Mouse (Mus musculus): ENCODE results near the gene St3gal3.

The St3gal3 gene

DNA sequence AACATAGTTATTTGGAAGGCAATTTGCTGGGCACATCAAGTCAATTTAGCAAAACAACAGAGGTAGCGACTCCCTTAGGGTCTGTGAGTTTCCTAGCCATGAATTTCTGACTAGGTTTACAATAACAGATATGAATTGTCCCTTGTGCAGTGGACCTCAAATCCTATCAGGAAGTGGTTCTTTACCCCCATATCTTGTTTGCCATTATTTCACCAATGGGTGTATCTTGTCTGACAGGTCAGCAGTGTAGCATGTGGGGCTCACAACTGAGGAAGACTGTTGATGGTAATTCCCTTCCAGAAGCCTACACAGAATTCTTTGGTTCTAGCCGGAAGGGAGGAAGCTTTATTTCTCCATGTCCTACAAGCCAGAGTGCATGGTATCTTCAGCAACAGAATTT lies 213.4 kb downstream of the St3gal3 start:
- no peak for DNase-seq

DNA sequence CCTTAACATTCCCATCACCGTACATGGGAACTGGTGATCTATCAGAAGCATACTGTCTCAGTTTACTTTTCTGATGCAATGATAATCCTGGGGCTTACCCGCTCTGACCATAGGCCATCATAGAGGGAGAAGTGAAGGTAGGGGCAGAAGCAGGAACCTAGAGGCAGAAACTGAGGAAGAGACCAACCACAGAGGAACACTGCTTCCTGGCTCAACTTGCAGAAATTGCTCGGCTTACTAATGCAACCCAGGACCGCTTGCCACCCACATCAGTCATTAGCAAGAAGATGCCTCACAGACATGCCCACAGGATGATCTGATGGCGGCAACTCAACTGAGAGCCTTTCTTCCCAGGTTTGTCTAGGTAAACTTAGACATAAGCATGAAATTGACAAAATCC lies 216.0 kb downstream of the St3gal3 start:
- DNase-seq, result no peak

DNA sequence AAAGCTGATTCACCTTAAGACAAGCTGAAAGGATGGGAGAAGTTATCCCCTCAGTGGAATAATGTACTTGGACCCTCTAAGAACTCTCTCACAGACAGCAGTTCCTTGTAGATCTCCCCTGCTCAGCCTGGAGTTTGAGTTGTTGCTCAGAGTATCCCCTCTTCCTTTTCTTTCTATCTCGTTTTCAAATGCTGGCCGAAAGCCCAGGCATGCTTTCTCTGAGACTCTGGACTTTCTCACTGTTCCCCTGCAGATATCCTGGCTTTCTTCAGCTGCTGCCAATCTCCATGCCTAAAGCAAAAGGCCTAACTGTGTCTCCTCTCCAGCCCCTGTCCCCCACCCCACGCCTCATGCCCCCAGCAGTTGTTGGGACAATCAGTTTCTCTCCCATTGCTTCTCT lies 216.5 kb downstream of the St3gal3 start:
- no peak for DNase-seq

DNA sequence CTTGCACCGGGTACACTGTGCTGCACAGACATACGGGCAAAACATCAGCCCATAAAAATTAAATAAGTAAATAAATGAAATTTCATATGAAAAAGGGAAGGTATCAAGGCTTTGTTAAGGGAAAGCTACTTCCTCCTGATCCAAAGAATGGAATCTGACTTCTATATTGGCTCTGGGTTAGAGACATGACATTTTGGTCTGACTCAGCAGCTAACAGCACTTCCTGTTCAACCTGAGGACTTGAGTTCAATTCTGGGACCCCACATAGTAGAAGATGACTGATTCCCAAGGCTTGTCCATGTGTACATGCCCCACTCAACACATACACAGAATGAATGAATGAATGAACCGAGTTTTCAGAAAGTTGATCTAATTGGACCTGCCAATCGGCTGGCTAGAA lies 216.9 kb downstream of the St3gal3 start:
- DNase-seq, result no peak

DNA sequence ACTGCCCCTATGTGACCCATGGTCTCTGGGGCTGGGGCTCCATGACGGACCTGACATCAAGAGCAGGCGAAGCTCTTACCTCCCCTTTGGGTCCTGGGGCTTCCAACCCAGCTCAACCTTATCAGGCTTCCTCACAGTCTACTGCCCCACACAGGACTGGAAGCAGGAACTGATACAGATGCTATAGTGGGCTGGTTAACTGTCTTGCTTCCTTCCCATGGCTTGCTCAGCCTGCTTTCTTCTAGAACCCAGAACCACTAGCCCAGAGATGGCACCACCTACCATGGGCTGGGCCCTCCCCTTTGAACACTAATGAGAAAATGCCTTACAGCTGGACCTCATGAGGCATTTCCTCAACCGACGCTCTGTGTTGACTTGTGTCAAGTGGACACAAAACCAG lies 217.3 kb downstream of the St3gal3 start:
- DNase-seq, result no peak

DNA sequence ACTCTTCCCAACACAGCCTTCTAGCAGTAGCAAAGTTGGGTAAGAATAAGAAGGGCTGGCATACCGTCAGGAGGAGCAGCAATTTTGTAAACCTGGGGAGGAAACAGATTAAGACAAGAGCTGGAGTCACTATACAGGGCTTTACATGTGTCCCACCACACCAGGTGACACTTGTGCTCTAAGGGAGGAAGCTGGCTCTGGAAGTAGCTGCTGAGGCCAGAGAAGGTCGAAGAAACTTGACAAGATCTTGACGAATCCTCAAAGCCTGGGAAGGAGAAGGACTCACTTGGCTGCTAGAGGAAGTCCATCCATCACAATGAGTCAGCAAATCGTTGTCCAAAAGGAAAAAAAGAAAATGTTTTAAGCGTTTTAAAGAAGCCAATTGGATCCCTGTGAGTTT lies 218.3 kb downstream of the St3gal3 start:
- no peak for DNase-seq

DNA sequence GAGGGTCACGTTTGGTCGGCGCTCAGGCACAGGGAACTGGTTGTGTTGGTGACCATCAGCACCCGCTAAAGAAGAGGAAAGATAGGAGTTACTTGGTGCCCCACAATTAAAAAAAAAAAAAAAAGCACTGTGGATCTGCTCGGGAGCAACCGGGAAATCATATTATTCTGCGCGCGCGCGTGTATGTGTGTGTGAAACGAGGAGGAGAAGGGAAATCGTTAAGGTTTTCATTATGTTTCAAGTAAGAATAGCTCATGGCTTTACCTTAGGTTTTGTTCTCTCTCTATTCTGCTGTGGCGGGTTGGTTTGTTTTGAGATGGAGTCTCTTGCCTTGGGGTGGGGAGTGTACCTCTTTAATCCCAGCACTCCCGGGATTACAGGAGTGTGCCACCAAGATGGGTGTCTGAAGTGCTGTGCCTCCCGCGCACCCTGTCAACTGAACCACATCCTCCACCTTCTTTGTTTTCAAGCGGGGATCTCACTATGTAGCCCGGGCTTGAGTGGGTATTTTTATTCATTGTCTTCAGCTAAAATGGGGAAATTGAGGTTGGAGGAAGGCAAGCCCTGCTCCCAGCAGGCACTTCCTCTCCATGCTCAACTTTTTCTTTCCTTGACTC lies 219.1 kb downstream of the St3gal3 start:
- DNase-seq, result no peak

DNA sequence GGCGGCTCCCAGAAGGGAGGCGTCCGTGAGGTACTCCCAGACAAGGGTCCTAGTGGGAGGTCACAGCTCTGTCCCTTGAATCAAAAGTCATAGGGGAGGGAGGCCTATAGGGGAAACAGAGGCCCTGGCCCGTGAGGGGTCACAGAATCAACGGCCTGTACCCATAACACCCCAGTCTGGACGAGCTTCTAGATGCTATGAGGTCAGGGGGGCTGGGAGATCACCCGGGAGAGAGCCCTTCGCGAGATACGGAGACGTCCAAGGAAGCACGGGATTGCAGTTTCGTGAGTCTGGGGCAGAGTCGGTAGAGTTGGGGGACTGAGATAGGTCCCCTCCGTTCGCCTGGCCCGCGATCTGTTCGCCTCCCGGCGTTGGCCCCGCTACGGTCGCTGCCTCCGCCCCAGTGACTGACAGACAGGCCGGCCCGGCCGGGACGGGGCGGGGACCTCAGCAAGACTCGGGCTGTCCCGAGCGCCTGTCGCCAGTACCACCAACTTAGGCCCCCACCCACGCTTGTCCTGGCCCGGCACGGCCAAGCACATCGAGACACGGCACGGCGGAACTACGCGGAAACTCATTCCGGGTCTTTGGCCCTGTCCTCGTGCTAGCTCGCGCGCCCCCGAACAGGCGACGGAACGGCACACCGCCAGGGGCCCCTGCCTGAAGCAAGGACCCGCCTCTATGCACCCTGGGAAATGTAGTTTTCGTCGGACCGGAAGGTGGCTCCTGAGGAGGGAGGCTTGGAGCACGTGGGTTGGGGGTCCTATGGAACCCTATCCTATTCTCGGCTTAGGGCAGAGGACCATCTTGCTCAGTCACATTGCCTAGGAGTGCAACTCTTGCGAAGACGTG lies 219.9 kb downstream of the St3gal3 start, which contains the start of gene Ipo13:
Gene Ipo13 (minus strand): TSS at position 409 of the 852 bp plus-strand sequence.
- DNase-seq, result peak; percentile 92

DNA sequence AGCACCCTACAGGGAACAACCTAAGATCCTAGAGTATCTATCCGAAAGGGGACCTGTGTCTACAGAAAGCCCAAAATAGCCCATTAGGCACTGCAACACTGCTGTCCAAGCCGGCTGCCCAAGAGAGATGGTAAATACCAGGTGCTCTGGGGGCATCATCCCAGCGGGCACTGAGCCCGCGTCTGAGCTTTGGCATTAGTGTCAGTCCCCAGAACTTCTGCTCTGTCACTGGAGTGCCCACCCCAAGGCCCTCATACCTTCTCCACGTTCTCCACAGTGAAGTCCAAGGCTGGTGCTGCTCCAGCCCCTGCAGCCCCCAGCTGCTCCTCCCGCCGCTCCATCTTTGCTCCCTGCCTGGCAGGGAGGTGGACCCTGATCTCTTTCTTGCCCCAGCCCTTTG lies 220.7 kb downstream of the St3gal3 start:
- no peak for DNase-seq

DNA sequence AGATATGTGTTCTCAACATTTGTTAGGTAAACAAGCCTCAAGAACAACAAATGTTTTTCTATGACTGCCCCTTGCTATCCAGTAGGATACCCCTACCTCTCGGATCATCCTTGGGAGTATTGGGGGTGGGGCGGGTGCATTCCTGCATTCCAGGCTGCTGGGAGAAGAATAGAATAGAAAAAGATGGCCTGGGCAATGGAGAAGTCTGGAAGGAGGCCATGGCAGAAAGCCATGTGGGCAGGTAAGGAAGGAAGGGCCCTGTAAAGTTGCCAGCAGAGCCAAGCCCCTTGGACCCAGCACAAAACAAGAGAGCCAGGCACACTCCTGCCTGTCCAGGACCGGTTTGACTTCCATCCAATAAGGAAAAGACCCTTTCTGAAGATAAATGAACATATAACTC lies 221.3 kb downstream of the St3gal3 start:
- DNase-seq, result no peak

DNA sequence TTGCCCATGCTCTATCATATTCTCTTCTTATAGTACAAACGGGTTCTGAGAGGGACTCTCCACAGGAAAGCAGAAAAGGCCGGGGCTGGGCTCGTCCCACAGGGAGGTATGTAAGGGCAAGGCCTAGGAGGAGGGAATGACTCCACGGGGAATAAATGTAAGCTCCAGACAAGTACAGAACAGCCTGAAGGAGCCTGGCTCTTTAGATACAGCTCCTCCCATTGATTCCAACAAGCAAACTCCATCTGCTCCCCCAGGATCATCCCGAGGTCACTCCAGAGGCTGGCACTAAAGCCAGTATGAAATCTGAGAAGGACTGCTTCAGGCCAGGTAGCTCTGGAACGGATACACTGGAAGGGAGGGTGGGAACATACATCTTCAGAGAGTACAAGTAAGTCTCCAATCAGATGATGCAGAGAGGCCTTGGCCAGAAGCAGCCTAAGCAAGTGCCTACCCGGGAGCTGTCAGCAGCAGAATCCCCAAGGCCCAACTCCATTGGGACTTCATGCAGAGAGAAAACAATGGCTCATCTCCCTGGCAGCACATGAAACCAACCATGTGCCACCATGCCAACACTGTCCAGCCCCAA lies 221.9 kb downstream of the St3gal3 start:
- DNase-seq, result no peak

DNA sequence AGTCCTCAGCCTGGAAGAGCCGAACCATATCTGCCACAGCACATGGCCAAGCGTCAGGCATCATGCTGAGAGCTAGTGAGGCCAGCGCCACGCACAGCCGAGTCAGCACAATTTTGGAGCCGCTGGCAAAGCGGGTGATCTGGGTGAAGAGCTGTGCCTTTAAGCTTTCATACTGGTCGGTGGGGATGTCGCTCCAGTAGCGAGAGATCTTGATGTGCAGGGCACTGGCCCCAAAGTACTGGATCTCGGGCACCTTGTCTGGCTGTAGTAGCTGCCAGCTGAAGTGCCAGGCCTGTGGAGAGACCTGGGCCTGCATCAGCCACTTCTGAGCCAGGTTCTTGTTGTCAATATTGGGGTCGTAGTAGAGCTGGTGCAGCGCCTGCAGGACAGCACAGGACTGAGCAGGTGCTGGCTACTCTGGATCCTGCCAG lies 222.6 kb downstream of the St3gal3 start:
- no peak for DNase-seq

DNA sequence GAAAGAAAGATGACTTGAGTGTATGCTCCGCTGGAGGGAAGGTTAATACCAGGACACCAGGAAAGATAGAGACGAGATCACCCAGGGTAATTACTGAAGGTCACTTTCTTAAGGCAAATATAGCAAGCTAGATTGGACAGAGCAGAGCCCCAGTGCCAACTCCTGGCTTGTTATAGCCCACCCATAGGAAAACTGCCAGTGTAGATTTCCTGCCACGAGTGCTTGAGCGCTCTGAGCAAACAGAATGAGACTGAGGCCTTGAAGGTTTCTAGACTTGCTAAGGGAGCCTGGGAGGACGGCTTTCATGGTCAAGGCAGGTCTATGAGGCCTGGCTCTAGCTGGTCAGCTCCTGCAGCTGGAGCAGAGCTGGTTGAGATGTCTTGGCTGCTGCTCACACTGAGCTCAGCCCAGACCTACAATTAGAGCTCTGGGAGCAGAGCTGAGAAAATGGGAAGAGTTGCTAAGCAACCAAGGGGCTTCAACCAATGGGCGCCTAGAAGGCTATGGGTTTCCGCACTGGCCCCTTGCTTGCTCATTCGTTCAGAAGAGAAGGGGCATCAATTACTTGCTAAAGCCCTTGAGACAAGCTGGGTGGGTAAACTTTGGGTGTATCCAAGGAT lies 225.8 kb downstream of the St3gal3 start:
- no peak for DNase-seq

DNA sequence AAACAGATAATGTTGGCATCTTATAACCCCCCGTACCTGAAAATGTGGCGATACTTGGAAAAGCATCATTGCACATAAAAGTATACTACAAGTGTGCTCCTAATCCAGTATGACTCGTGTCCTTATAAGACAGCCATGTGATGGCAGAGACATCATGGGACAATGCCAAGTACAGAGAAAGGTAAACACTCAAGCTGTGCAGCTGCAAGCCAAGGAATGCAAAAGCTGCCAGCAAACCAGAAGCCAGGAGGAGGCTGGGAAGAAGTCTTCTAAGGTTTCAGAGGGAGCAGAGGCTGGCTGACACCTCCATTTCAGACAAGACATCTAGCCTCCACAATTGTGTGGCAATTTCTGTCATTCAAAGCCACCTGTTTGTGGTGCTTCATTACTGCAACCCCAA lies 228.5 kb downstream of the St3gal3 start:
- no peak for DNase-seq

DNA sequence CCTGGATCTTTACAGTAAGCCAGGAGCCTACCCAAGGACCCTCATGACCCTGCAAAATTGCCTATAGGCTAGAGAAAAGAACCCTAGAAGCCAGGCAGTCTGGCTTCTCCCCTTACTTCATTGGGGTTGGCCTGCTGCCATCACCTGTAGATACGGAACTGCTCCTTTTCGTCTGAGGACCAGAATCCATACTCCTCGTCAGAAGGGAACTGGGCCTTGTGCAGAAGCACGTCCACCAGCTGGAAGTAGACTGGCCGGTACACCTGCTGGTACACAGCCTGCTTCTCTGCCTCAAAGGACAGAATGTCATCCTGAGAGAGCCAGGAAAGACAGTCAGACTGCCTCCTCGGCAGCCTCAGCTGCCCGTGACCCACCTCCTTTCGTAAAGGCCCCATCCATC lies 230.0 kb downstream of the St3gal3 start:
- no peak for DNase-seq

DNA sequence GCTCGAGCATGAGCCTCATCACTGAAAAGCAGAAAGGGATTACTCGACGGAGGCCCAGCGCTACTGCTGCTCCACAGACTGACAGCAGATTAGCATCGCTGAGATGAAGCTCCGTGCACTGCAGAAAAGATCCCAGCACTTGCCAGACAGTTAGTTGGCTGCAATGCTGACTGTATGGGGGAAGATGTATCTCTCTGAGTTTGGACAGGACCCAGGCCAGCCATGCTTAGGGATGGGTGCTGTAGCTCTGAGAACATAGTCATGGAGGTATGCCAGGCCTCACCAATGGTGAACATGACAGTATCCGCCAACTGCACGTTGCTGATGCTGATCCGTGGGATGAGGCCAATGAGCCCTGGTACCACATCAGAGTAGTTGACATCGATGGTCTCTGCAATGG lies 230.6 kb downstream of the St3gal3 start:
- DNase-seq, result peak; percentile 75

DNA sequence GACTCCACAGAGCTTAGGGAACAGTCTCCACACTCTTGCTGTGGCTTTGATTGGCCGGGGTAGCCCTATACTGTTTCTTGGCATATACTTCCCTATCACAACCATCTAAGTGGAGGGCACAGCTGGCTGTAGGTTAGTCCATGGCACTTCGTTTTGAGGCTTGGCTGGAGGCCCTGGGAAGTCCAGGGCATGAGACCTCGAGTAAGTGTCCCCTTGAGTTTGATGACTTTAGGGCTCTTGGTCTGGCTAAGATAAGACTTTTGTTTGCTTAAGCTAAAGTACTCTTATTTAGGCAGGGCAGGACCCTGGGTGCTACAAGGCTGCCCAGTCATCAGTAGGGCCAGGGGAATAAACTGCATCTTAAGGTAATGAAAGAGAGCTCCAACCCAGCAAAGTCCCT lies 236.6 kb downstream of the St3gal3 start:
- no peak for DNase-seq

DNA sequence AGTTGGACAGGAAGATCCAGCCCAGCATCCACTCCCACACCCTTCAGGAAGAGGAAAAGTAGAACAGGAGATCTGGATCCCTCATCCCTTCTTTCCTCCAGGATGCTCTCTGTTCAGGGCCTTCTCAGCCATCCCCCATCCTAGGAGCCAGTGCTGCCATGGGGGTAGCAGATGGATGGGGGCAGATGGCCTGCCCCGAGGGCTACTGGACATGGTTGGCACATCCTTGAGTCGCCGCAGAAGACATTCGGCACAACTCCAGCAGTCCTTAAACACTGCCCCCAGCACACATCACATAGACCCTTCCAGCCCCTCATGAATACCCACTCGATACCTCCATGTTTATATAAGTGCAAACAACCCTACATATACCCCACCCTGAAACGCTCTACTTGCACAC lies 238.7 kb downstream of the St3gal3 start:
- no peak for DNase-seq

DNA sequence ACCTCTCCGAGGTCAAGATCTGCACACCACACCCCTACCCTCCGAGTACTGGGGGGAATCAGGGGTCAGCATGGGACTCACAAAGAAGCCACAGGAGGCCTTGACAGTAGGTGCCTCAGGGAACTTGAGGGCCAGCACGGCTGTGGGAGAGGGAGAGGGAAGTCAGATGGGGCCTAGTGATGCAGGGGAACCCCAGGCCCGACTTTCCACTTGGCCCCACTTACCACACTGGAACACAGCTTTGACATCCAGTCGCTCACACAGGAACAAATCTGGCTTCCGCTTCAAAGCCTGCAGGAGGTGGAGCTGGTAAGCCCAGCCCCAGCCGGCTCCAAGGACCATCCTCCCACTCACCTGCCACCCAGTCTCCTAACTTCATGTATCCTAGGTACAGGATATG lies 239.4 kb downstream of the St3gal3 start:
- no peak for DNase-seq

DNA sequence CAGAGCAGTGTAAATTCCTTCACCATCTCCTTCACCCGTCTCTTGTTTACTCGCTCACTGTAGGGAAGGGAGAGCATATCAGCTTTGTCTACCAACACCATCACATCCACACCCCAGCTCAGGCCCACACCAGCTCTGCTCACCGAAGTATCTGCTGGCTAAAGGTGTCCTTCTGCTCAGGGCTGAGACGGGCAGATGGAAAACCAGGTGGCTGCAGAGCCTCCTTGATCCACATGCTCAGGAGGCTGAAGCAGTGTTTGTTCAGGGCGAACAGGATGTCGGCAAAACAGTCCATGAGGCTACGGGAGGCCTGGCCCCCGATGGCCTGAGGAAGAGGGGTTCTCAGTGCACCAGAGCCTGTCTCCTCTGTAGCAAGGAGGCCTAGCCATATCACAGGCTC lies 240.1 kb downstream of the St3gal3 start:
- DNase-seq, result no peak

DNA sequence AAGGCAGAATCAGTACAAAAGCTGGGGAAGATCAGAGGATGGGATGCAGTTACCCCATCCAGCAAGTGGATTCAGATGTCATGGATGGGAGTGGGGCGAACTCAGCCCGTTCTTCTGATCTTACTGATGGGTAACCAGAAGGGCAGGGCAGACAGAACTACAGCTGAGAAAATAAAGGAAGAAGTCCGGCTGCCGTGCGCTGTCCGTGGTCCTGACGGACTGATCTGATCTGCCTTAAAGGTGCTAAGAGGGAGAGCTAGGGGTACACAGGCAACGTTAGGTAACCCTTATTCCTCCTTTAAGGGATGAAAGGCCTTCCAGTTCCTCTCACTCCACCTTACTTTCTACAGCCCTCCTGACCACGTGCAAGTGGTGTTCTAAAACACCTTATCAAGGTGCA lies 241.3 kb downstream of the St3gal3 start:
- no peak for DNase-seq

DNA sequence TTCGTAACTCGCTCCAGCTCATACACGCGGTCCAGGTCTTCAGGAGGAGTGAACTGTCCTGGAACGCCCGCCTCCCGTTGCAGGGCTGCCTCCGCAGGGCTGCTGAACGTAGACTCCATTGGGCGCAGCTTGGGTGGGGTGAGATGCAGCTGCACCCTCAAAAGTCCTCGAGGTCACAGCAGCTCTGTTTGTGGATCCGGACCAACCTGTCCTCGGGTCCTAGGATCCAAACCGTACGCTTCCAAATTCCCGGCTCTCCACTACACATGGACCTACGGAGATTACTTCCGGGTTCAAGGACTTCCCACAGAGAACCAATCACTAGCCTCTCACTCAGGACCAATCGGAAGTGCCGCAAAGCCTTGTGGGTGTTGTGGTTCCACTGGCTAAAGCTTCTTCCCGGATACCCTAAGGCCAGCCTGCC lies 243.0 kb downstream of the St3gal3 start, which contains the start of gene Dph2:
Gene Dph2 (minus strand): TSS at position 295 of the 424 bp plus-strand sequence.
- DNase-seq, result peak; percentile 93

DNA sequence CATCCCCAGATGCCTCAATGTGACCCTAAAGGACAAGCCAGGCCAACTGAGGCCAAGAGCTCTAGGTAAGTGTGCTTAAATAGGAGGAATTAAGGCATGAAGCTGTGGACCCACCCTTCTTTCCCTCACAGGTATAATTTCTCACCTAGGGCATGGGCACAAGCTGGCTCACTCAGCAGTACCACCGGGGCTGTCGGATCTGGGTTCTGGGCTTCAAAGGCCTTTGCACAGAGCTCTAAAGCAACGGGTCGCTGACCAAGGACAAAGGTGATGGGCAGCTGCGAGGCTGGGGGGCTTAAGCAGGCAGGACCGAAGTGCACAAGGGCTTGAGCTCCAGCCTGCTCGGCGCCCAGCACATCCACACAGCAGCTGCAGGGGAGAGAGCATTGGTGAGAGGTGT lies 244.0 kb downstream of the St3gal3 start:
- no peak for DNase-seq

DNA sequence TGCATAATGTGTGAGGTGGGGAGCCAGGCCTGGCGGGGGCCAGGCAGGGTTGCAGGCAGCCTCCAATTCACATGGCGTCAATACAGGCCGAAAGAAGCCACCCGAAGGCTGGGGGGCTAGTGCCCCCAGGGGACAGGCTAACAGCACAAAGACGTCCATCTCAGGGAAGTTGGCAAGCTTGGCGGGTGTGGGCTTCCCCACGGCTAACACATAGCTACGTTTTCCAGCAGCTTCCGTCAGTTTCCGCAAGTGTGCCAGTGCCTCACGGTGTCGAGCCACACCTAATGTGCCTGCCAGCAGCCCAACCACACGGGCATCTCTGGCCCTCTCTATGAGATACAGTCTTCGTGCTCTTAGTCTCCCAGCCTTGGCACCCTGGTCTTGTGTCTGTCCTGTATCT lies 244.7 kb downstream of the St3gal3 start:
- DNase-seq, result no peak

All from right cerebral cortex, adult 18-20 months (tissue).